Comparison of ENCODE assay signal across 11 mouse cellular contexts in the genomic region with DNA sequence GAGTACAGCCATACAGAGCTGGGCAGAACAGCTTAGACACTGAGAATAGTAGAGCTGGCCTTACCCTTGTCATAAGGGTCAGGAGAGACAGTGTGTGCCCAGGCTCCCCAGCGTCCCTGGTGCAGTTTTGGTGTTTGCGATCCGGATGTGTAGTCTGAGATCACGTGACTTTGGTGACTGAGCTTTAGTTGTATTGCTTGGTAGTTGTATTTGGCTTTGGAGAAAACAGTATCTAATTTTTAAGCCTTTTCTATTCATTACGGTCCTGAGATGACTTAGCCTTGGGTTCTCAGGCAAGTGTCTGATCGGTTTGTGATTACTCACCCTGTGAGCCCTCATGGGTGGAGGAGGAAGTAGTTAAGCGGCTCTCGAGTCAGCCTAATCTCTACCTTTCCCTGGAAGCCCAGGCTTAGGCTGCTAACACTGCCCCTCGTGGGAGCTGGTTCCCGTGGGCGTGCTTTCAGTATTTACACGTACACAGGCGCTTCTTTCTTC. TPM values are rescaled to one million over a fixed set of nuclear protein-coding genes. Genes with fewer than 3 reads are reported as not detected.
DNase-seq lines count a peak whose midpoint lies in the region; ATAC-seq and TF ChIP-seq lines count a peak whose summit lies in the region.
"Had no signal": no experiment of that assay in that cellular context is flagged by ENCODE, and none has a peak within 500 bp of the region (broad histone marks: within the 10 kb centered on the region; RNA-seq: fewer than 3 reads in every experiment).

No protein-coding gene starts in this region.

- no peak for TF ChIP-seq RAD21 in MEL (IDR thresholded peaks at IDR 0.05; ENCODE audit: low read depth, low read length)

- peak; percentile 88 for ATAC-seq in megakaryocyte progenitor cell, adult 5-6 weeks (replicated peaks; ENCODE audit: poor library complexity)

- no peaks in the 10 kb centered on the region for H3K27me3 ChIP-seq in heart, embryonic 10.5 days (ENCODE audit: insufficient read depth, poor library complexity, severe bottlenecking)
- H3K27me3 ChIP-seq in MEL (ENCODE audit: control insufficient read depth in 1 of 2, insufficient read depth in 2 of 2, low read length in 2 of 2), result no peaks in the 10 kb centered on the region
- no peaks in the 10 kb centered on the region for H3K27me3 ChIP-seq in thymus, adult 2 months (ENCODE audit: control insufficient read depth, insufficient read depth, low read length)
- H3K27me3 ChIP-seq: embryonic facial prominence, embryonic 13.5 days had no signal

- peaks cover 6% of the 10 kb centered on the region for H3K4me1 ChIP-seq in heart, embryonic 10.5 days
- peaks cover 2 to 6% of the 10 kb centered on the region in 2 experiments; a peak in 3 of 4 replicates for H3K4me1 ChIP-seq in MEL (ENCODE audit: control insufficient read depth in 1 of 2, insufficient read depth in 2 of 2, low read length in 2 of 2)
- no peaks in the 10 kb centered on the region; the same call in 1 of the 2 replicates for H3K4me1 ChIP-seq in thymus, adult 2 months (replicated peaks; ENCODE audit: control insufficient read depth, insufficient read depth, low read length)
- H3K4me1 ChIP-seq: embryonic facial prominence, embryonic 13.5 days had no signal

- H3K36me3 ChIP-seq in heart, embryonic 10.5 days, result no peaks in the 10 kb centered on the region
- peaks cover 0 to 6% of the 10 kb centered on the region in 2 experiments; a peak in 2 of 4 replicates for H3K36me3 ChIP-seq in MEL (ENCODE audit: control insufficient read depth in 1 of 2, insufficient read depth in 2 of 2, low read length in 2 of 2)
- H3K36me3 ChIP-seq in thymus, adult 2 months (ENCODE audit: control insufficient read depth, insufficient read depth, low read length), result no peaks in the 10 kb centered on the region

- TF ChIP-seq POLR2A in MEL (IDR thresholded peaks at IDR 0.05; ENCODE audit: control insufficient read depth in 1 of 2, insufficient read depth in 1 of 2, low read depth in 1 of 2, low read length in 2 of 2, poor library complexity in 1 of 2), result peak in 1 of 2 experiments; percentile 76; a peak in 2 of 4 replicates
- TF ChIP-seq POLR2A in thymus, adult 2 months (IDR thresholded peaks at IDR 0.05; ENCODE audit: control insufficient read depth, extremely low read depth, insufficient read depth, low read length, poor library complexity), result no peak

- TF ChIP-seq EP300 in MEL (IDR thresholded peaks at IDR 0.05; ENCODE audit: low read depth in 1 of 2, low read length in 2 of 2), result peak; percentile 4 to 35; a peak in 1 of 4 replicates

- TF ChIP-seq CTCF in MEL (IDR thresholded peaks at IDR 0.05 in 2 of 3, conservative IDR thresholded peaks at IDR 0.05 in 1 of 3; ENCODE audit: control insufficient read depth in 1 of 3, insufficient read depth in 1 of 3, low read depth in 2 of 3, low read length in 3 of 3, poor library complexity in 1 of 3, severe bottlenecking in 1 of 3), result no peak
- no peak for TF ChIP-seq CTCF in thymus, adult 2 months (IDR thresholded peaks at IDR 0.05; ENCODE audit: borderline replicate concordance, control insufficient read depth, extremely low read depth, insufficient read depth, low read length, poor library complexity)

- peak; percentile 91 for DNase-seq in heart, adult 11 months
- DNase-seq in heart, embryonic 10.5 days (ENCODE audit: low spot score), result no peak
- peak; percentile 92 for DNase-seq in MEL (ENCODE audit: low read depth, low spot score)
- DNase-seq in heart, postnatal 4 days, result peak; percentile 12
- no peak for DNase-seq in thymus, adult 2 months
- no peak for DNase-seq in urinary bladder, postnatal 10 days (ENCODE audit: low spot score)
- DNase-seq in kidney, adult 9 months, result no peak
- DNase-seq: kidney, postnatal 4 days had no signal

- H3K79me2 ChIP-seq in MEL (ENCODE audit: control insufficient read depth, insufficient read depth, low read length, poor library complexity), result no peaks in the 10 kb centered on the region

- peak overlapping the region; percentile 75 for H3K9ac ChIP-seq in MEL (ENCODE audit: control insufficient read depth, low read depth, low read length, poor library complexity, severe bottlenecking)
- H3K9ac ChIP-seq: embryonic facial prominence, embryonic 13.5 days had no signal

- WGBS in heart, embryonic 10.5 days, result 53% methylated on average over 13 of the region's 13 CpGs
- 15% methylated on average over 13 of the region's 13 CpGs for WGBS in thymus, adult 2 months

- H3K27ac ChIP-seq in heart, embryonic 10.5 days, result no peak overlapping the region
- H3K27ac ChIP-seq in MEL (ENCODE audit: control insufficient read depth, low read depth, low read length), result peak overlapping the region; percentile 91
- no peak overlapping the region for H3K27ac ChIP-seq in thymus, adult 2 months (ENCODE audit: control insufficient read depth, insufficient read depth, low read length)
- H3K27ac ChIP-seq: embryonic facial prominence, embryonic 13.5 days had no signal

- no peak overlapping the region for H3K4me3 ChIP-seq in heart, embryonic 10.5 days
- H3K4me3 ChIP-seq in MEL (ENCODE audit: control insufficient read depth in 1 of 2, insufficient read depth in 1 of 2, low read depth in 2 of 2, low read length in 2 of 2), result peak overlapping the region; percentile 64 to 72
- H3K4me3 ChIP-seq in thymus, adult 2 months (ENCODE audit: control insufficient read depth, insufficient read depth, low read length), result no peak overlapping the region
- H3K4me3 ChIP-seq: embryonic facial prominence, embryonic 13.5 days; myocyte had no signal

- no peaks in the 10 kb centered on the region for H3K9me3 ChIP-seq in heart, embryonic 10.5 days
- no peaks in the 10 kb centered on the region for H3K9me3 ChIP-seq in MEL (replicated peaks; ENCODE audit: insufficient read depth, low read length)
- H3K9me3 ChIP-seq: embryonic facial prominence, embryonic 13.5 days had no signal

TF ChIP-seq in MEL, 35 proteins besides CTCF, POLR2A, EP300 and RAD21 (continues in another document):
- no peak for TF ChIP-seq MAFK (IDR thresholded peaks at IDR 0.05; ENCODE audit: borderline replicate concordance, low read depth, low read length)
- peak; percentile 47 for TF ChIP-seq MXI1 (IDR thresholded peaks at IDR 0.05; ENCODE audit: low read depth, low read length)
- peak; percentile 44; the same call in 1 of the 2 replicates for TF ChIP-seq ETS1 (IDR thresholded peaks at IDR 0.05; ENCODE audit: low read depth, low read length)
- TF ChIP-seq UBTF (IDR thresholded peaks at IDR 0.05; ENCODE audit: borderline replicate concordance, insufficient read depth, low read depth, low read length), result no peak
- TF ChIP-seq GABPA (IDR thresholded peaks at IDR 0.05; ENCODE audit: low read depth, low read length), result no peak
- TF ChIP-seq TBP (IDR thresholded peaks at IDR 0.05; ENCODE audit: low read depth, low read length), result 0 out of 2 replicates have a peak, but pooled peaks have one; percentile 69
- TF ChIP-seq ZNF384 (IDR thresholded peaks at IDR 0.05; ENCODE audit: low read depth, low read length), result no peak
- TF ChIP-seq ZMIZ1 (IDR thresholded peaks at IDR 0.05; ENCODE audit: low read depth, low read length), result no peak
- peak; percentile 89 for TF ChIP-seq BHLHE40 (IDR thresholded peaks at IDR 0.05; ENCODE audit: borderline replicate concordance, low read depth, low read length)
- TF ChIP-seq MEF2A (IDR thresholded peaks at IDR 0.05; ENCODE audit: extremely low read depth, insufficient replicate concordance, low read depth, low read length, poor library complexity, severe bottlenecking), result no peak
- no peak for TF ChIP-seq NRF1 (IDR thresholded peaks at IDR 0.05; ENCODE audit: insufficient read depth, low read depth, low read length, poor library complexity, severe bottlenecking)
- TF ChIP-seq MYB (IDR thresholded peaks at IDR 0.05; ENCODE audit: low read depth, low read length), result no peak
- peak; percentile 77 to 81 for TF ChIP-seq USF2 (IDR thresholded peaks at IDR 0.05; ENCODE audit: borderline replicate concordance in 1 of 2, insufficient read depth in 1 of 2, low read depth in 1 of 2, low read length in 2 of 2)
- TF ChIP-seq TCF12 (IDR thresholded peaks at IDR 0.05; ENCODE audit: low read depth, low read length), result no peak
- peak; percentile 80 for TF ChIP-seq MAX (IDR thresholded peaks at IDR 0.05; ENCODE audit: low read length)
- TF ChIP-seq CHD2 (IDR thresholded peaks at IDR 0.05; ENCODE audit: low read length), result peak; percentile 48; the same call in 1 of the 2 replicates
- TF ChIP-seq GATA1 (IDR thresholded peaks at IDR 0.05; ENCODE audit: low read depth, low read length), result peak; percentile 18; the same call in 1 of the 2 replicates
- TF ChIP-seq RCOR1 (IDR thresholded peaks at IDR 0.05; ENCODE audit: low read depth, low read length), result 0 out of 2 replicates have a peak, but pooled peaks have one; percentile 16
- TF ChIP-seq E2F4 (IDR thresholded peaks at IDR 0.05; ENCODE audit: borderline replicate concordance, low read depth, low read length), result no peak
- no peak for TF ChIP-seq SMC3 (IDR thresholded peaks at IDR 0.05; ENCODE audit: low read depth, low read length)
- TF ChIP-seq ZKSCAN1 (IDR thresholded peaks at IDR 0.05; ENCODE audit: low read depth, low read length), result no peak
- TF ChIP-seq POLR2AphosphoS5 (IDR thresholded peaks at IDR 0.05; ENCODE audit: borderline replicate concordance, low read depth, low read length), result no peak
- TF ChIP-seq USF1 (IDR thresholded peaks at IDR 0.05; ENCODE audit: low read depth, low read length), result peak; percentile 95
- no peak for TF ChIP-seq CHD1 (IDR thresholded peaks at IDR 0.05; ENCODE audit: low read depth, low read length)
- TF ChIP-seq ELF1 (IDR thresholded peaks at IDR 0.05; ENCODE audit: low read depth, low read length), result no peak; the same call in 1 of the 2 replicates
- no peak for TF ChIP-seq KAT2A (conservative IDR thresholded peaks at IDR 0.05; ENCODE audit: low read depth, low read length)
- TF ChIP-seq NELFE (IDR thresholded peaks at IDR 0.05; ENCODE audit: low read depth, low read length), result peak; percentile 64
- TF ChIP-seq MYC (IDR thresholded peaks at IDR 0.05; ENCODE audit: low read depth, low read length), result peak; percentile 75
- TF ChIP-seq ZC3H11A (IDR thresholded peaks at IDR 0.05; ENCODE audit: low read depth, low read length), result no peak
- no peak for TF ChIP-seq TAL1 (IDR thresholded peaks at IDR 0.05; ENCODE audit: low read length)

RNA-seq across cellular contexts. Expression of gene Atg4c, which starts 6.1 kb away (rescaled TPM):
- polyA plus RNA-seq in heart, embryonic 10.5 days (2016; fragmentation: Nextera tagmentation; extraction: Ambion mirVana), result 10.9 and 11.7 TPM in 2 replicates
- 1.2 and 1.9 TPM in 2 replicates for total RNA-seq in MEL (2012; rRNA removed)
- 1 to 10 TPM in 1 of 2 experiments, not detected in 1; 2.3 TPM for polyA plus RNA-seq in MEL (2012; ENCODE audit: insufficient read depth in 1 of 2, insufficient read length in 2 of 2, low read depth in 1 of 2, low replicate concordance in 2 of 2, missing spikeins in 1 of 2)
- 1 to 10 TPM; 5.3 to 5.5 TPM for total RNA-seq in heart, postnatal 4 days (2021)
- total RNA-seq in megakaryocyte progenitor cell, adult 5-6 weeks (2015), result 18.0 and 22.4 TPM in 2 replicates
- 13.9 and 16.8 TPM in 2 replicates for total RNA-seq in megakaryocyte progenitor cell, adult 5-6 weeks (2017)
- 0.80 and 0.83 TPM in 2 replicates for polyA plus RNA-seq in thymus, adult 2 months (2012; rRNA removed)

Comparison
In these comparisons a context has a peak if more than half of its experiments do, and no peak if none do; other contexts are left out.
1. DNase-seq: peak in heart, adult 11 months (single experiment), MEL (single experiment) and heart, postnatal 4 days (single experiment); none in heart, embryonic 10.5 days (single experiment), thymus, adult 2 months (single experiment), urinary bladder, postnatal 10 days (single experiment) and kidney, adult 9 months (single experiment).
2. H3K4me3 ChIP-seq: peak in MEL (2 of 2); none in heart, embryonic 10.5 days (single experiment) and thymus, adult 2 months (single experiment).